Mouse (Mus musculus): Measurements from ENCODE around the gene 1700003H04Rik. TPM values are rescaled to one million over a fixed set of nuclear protein-coding genes. Genes with fewer than 3 reads are reported as not detected.

1700003H04Rik gene
- total RNA-seq (2021), result not detected
- long read RNA-seq, experiment 1, result 0 reads
- long read RNA-seq, experiment 2, result 0 reads

GRCm38 (mm10) chr3:124581001-124581400 is at the start of gene 1700003H04Rik:
1700003H04Rik (minus strand) TSS chr3:124581101.
- DNase-seq (ENCODE audit: low spot score in 2 of 2), result no peak

- no peak for DNase-seq (ENCODE audit: low spot score in 2 of 2)
Measured at GRCm38 (mm10) chr3:124623031-124623430, 42.1 kb upstream of the 1700003H04Rik start.

- DNase-seq (ENCODE audit: low spot score in 2 of 2), result no peak
Measured at GRCm38 (mm10) chr3:124613287-124613686, 32.4 kb upstream of the 1700003H04Rik start.

GRCm38 (mm10) chr3:124609956-124610355 is 29.1 kb upstream of the 1700003H04Rik start:
- no peak for DNase-seq (ENCODE audit: low spot score in 2 of 2)

- DNase-seq (ENCODE audit: low spot score in 2 of 2), result no peak
Measured at GRCm38 (mm10) chr3:124606021-124606517, 25.2 kb upstream of the 1700003H04Rik start.

- no peak for DNase-seq (ENCODE audit: low spot score in 2 of 2)
Measured at GRCm38 (mm10) chr3:124605518-124605917, 24.6 kb upstream of the 1700003H04Rik start.

- no peak for DNase-seq (ENCODE audit: low spot score in 2 of 2)
Measured at GRCm38 (mm10) chr3:124597789-124598188, 16.9 kb upstream of the 1700003H04Rik start.

GRCm38 (mm10) chr3:124587534-124587933 is 6.6 kb upstream of the 1700003H04Rik start:
- no peak for DNase-seq (ENCODE audit: low spot score in 2 of 2)

GRCm38 (mm10) chr3:124585761-124586160 is 4.9 kb upstream of the 1700003H04Rik start:
- DNase-seq (ENCODE audit: low spot score in 2 of 2), result no peak

- DNase-seq (ENCODE audit: low spot score in 2 of 2), result no peak
Measured at GRCm38 (mm10) chr3:124557317-124557716, 23.6 kb downstream of the 1700003H04Rik start.

- DNase-seq (ENCODE audit: low spot score in 2 of 2), result no peak
Measured at GRCm38 (mm10) chr3:124555963-124556362, 24.9 kb downstream of the 1700003H04Rik start.

GRCm38 (mm10) chr3:124555092-124555491 is 25.8 kb downstream of the 1700003H04Rik start:
- DNase-seq (ENCODE audit: low spot score in 2 of 2), result no peak

- no peak for DNase-seq (ENCODE audit: low spot score in 2 of 2)
Measured at GRCm38 (mm10) chr3:124548898-124549297, 32.0 kb downstream of the 1700003H04Rik start.

- no peak for DNase-seq (ENCODE audit: low spot score in 2 of 2)
Measured at GRCm38 (mm10) chr3:124538260-124538659, 42.6 kb downstream of the 1700003H04Rik start.

GRCm38 (mm10) chr3:124536602-124537001 is 44.3 kb downstream of the 1700003H04Rik start:
- DNase-seq (ENCODE audit: low spot score in 2 of 2), result no peak

GRCm38 (mm10) chr3:124518786-124519185 is 62.1 kb downstream of the 1700003H04Rik start:
- DNase-seq (ENCODE audit: low spot score in 2 of 2), result no peak

Other genes starting within 250 kb of the 1700003H04Rik start
- gene 1700006A11Rik, start 155.1 kb downstream of the 1700003H04Rik start, total RNA-seq (2021), result not detected